ENCODE assay signal across 9 mouse cellular contexts in the genomic region with DNA sequence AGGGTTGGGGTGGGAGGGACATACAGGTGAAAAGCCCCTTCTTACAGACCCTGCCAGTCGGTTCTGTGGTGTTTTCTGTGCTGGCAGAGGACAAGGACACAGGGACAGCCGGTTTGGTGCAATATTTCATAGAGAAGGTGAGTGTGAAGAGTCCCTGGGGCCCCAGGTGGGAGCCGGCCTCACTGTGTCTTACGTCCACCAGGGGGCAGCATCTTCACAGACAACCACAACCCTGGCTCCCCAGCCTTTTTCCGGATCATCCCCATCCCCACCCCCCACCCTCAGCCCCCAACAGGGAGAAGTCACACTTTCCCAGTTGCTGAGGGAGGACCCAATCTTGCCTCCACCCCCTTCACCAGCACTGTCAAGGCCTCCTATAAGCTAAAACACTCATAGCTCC. TPM values are rescaled to one million over a fixed set of nuclear protein-coding genes. Genes with fewer than 3 reads are reported as not detected.
A peak's percentile ranks its signal among the peaks of the same experiment; 100 is the strongest.
DNase-seq lines count a peak whose midpoint lies in the region; ATAC-seq and TF ChIP-seq lines count a peak whose summit lies in the region.
"Had no signal": no experiment of that assay in that cellular context is flagged by ENCODE, and none has a peak within 500 bp of the region (broad histone marks: within the 10 kb centered on the region; RNA-seq: fewer than 3 reads in every experiment).

No protein-coding gene starts in this region.

- no peak overlapping the region for H3K4me2 ChIP-seq in intestine, embryonic 14.5 days (ENCODE audit: low read length)
- H3K4me2 ChIP-seq in intestine, embryonic 15.5 days (replicated peaks) = no peak overlapping the region
- no peak overlapping the region for H3K4me2 ChIP-seq in forebrain, embryonic 15.5 days (replicated peaks)

- H3K36me3 ChIP-seq in intestine, embryonic 14.5 days (ENCODE audit: control insufficient read depth, insufficient read depth, low read length) = no peaks in the 10 kb centered on the region
- H3K36me3 ChIP-seq in intestine, embryonic 15.5 days = 0 out of 2 replicates have a peak, but pooled peaks cover under 1% of the 10 kb centered on the region
- no peaks in the 10 kb centered on the region for H3K36me3 ChIP-seq in ES-Bruce4 (ENCODE audit: control insufficient read depth, insufficient read depth, low read length, poor library complexity, severe bottlenecking)
- no peaks in the 10 kb centered on the region for H3K36me3 ChIP-seq in forebrain, embryonic 15.5 days

- H3K9me3 ChIP-seq in intestine, embryonic 14.5 days (ENCODE audit: control insufficient read depth, low read length) = no peaks in the 10 kb centered on the region
- H3K9me3 ChIP-seq in intestine, embryonic 15.5 days = no peaks in the 10 kb centered on the region
- H3K9me3 ChIP-seq in ES-Bruce4 (replicated peaks; ENCODE audit: control insufficient read depth, insufficient read depth, low read length, poor library complexity, severe bottlenecking) = no peaks in the 10 kb centered on the region
- H3K9me3 ChIP-seq in forebrain, embryonic 15.5 days = no peaks in the 10 kb centered on the region

- H3K27ac ChIP-seq in intestine, embryonic 14.5 days (ENCODE audit: low read depth) = no peak overlapping the region
- no peak overlapping the region for H3K27ac ChIP-seq in intestine, embryonic 15.5 days
- no peak overlapping the region for H3K27ac ChIP-seq in ES-Bruce4 (ENCODE audit: insufficient read depth, low read length)
- H3K27ac ChIP-seq in forebrain, embryonic 15.5 days (replicated peaks) = no peak overlapping the region

- 0 out of 2 replicates have a peak, but pooled peaks have one; percentile 55 for ATAC-seq in intestine, embryonic 14.5 days (replicated peaks; ENCODE audit: low FRiP score, low TSS enrichment, low read depth)
- no peak for ATAC-seq in intestine, embryonic 15.5 days
- peak; percentile 43; the same call in 1 of the 2 replicates for ATAC-seq in forebrain, embryonic 15.5 days (replicated peaks)

- TF ChIP-seq CTCF in ES-Bruce4 (IDR thresholded peaks at IDR 0.05; ENCODE audit: low read depth, low read length) = peak; percentile 84

- no peak overlapping the region for H3K9ac ChIP-seq in intestine, embryonic 14.5 days (ENCODE audit: low read length)
- no peak overlapping the region for H3K9ac ChIP-seq in intestine, embryonic 15.5 days
- no peak overlapping the region for H3K9ac ChIP-seq in ES-Bruce4 (ENCODE audit: low read depth, poor library complexity, severe bottlenecking)
- H3K9ac ChIP-seq in forebrain, embryonic 15.5 days (replicated peaks) = no peak overlapping the region

- 1% methylated on average over 5 of the region's 5 CpGs for WGBS in intestine, embryonic 14.5 days
- 3% methylated on average over 5 of the region's 5 CpGs for WGBS in intestine, embryonic 15.5 days
- 2% methylated on average over 5 of the region's 5 CpGs for WGBS in forebrain, embryonic 15.5 days

- no peak for TF ChIP-seq POLR2A in ES-Bruce4 (IDR thresholded peaks at IDR 0.05; ENCODE audit: insufficient read depth, low read length)

- no peaks in the 10 kb centered on the region for H3K4me1 ChIP-seq in intestine, embryonic 14.5 days (replicated peaks; ENCODE audit: control insufficient read depth, insufficient read depth, low read length)
- no peaks in the 10 kb centered on the region for H3K4me1 ChIP-seq in intestine, embryonic 15.5 days (replicated peaks)
- no peaks in the 10 kb centered on the region for H3K4me1 ChIP-seq in ES-Bruce4 (ENCODE audit: control insufficient read depth, insufficient read depth, low read length)
- H3K4me1 ChIP-seq in forebrain, embryonic 15.5 days = no peaks in the 10 kb centered on the region

- no peak for TF ChIP-seq EP300 in ES-Bruce4 (IDR thresholded peaks at IDR 0.05; ENCODE audit: insufficient read depth, low read depth, low read length)

- H3K27me3 ChIP-seq in intestine, embryonic 14.5 days (replicated peaks; ENCODE audit: control insufficient read depth, insufficient read depth, low read length) = no peaks in the 10 kb centered on the region
- H3K27me3 ChIP-seq in intestine, embryonic 15.5 days (replicated peaks) = no peaks in the 10 kb centered on the region
- no peaks in the 10 kb centered on the region for H3K27me3 ChIP-seq in ES-Bruce4 (ENCODE audit: control insufficient read depth, insufficient read depth, low read length, poor library complexity, severe bottlenecking)
- 0 out of 2 replicates have a peak, but pooled peaks cover 5% of the 10 kb centered on the region for H3K27me3 ChIP-seq in forebrain, embryonic 15.5 days

- no peak for DNase-seq in intestine, embryonic 14.5 days (ENCODE audit: low spot score)
- DNase-seq in cerebellum, adult 11 months = peak; percentile 67
- DNase-seq in kidney, postnatal 25 days = peak; percentile 54 to 64
- DNase-seq in naive thymus-derived CD4-positive, alpha-beta T cell, adult 2 months (ENCODE audit: low read depth) = peak; percentile 69
- DNase-seq in thymus, postnatal 14 days = peak; percentile 56

- no peak overlapping the region for H3K4me3 ChIP-seq in intestine, embryonic 14.5 days (ENCODE audit: low read depth, low read length)
- no peak overlapping the region for H3K4me3 ChIP-seq in intestine, embryonic 15.5 days (replicated peaks)
- no peak overlapping the region for H3K4me3 ChIP-seq in ES-Bruce4 (ENCODE audit: low read depth, low read length)
- no peak overlapping the region for H3K4me3 ChIP-seq in forebrain, embryonic 15.5 days
- H3K4me3 ChIP-seq: erythroblast, embryonic 14.5 days had no signal

RNA-seq across cellular contexts. Expression of a gene that starts 15.7 kb away (rescaled TPM):
- polyA plus RNA-seq in intestine, embryonic 14.5 days (2014; fragmentation: Nextera tagmentation; extraction: Ambion mirVana) = 8.9 and 11.8 TPM in 2 replicates
- polyA plus RNA-seq in intestine, embryonic 15.5 days (2015; fragmentation: Nextera tagmentation; extraction: Ambion mirVana) = 32.2 and 37.2 TPM in 2 replicates
- polyA plus RNA-seq in ES-Bruce4 (2011; ENCODE audit: insufficient read depth, insufficient read length, low read depth, missing spikeins) = not detected in 2 replicates
- polyA plus RNA-seq in forebrain, embryonic 15.5 days (2015; fragmentation: Nextera tagmentation; extraction: Ambion mirVana) = 0.05 and 0.29 TPM in 2 replicates
- polyA plus RNA-seq: erythroblast, embryonic 14.5 days had no signal

RNA-seq across cellular contexts. Expression of a gene that starts 23.2 kb away (rescaled TPM):
- polyA plus RNA-seq in intestine, embryonic 14.5 days (2014; fragmentation: Nextera tagmentation; extraction: Ambion mirVana) = 91.7 and 102 TPM in 2 replicates
- 77.9 and 78.3 TPM in 2 replicates for polyA plus RNA-seq in intestine, embryonic 15.5 days (2015; fragmentation: Nextera tagmentation; extraction: Ambion mirVana)
- 153 and 171 TPM in 2 replicates for polyA plus RNA-seq in ES-Bruce4 (2011; ENCODE audit: insufficient read depth, insufficient read length, low read depth, missing spikeins)
- polyA plus RNA-seq in forebrain, embryonic 15.5 days (2015; fragmentation: Nextera tagmentation; extraction: Ambion mirVana) = 94.0 and 120 TPM in 2 replicates

RNA-seq across cellular contexts. Expression of a gene that starts 32.8 kb away (rescaled TPM):
- 0.60 and 0.81 TPM in 2 replicates for polyA plus RNA-seq in intestine, embryonic 14.5 days (2014; fragmentation: Nextera tagmentation; extraction: Ambion mirVana)
- 0.53 and 0.82 TPM in 2 replicates for polyA plus RNA-seq in intestine, embryonic 15.5 days (2015; fragmentation: Nextera tagmentation; extraction: Ambion mirVana)
- polyA plus RNA-seq in ES-Bruce4 (2011; ENCODE audit: insufficient read depth, insufficient read length, low read depth, missing spikeins) = not detected in 2 replicates
- polyA plus RNA-seq in forebrain, embryonic 15.5 days (2015; fragmentation: Nextera tagmentation; extraction: Ambion mirVana) = 15.6 and 22.5 TPM in 2 replicates
- polyA plus RNA-seq: erythroblast, embryonic 14.5 days had no signal

RNA-seq across cellular contexts. Expression of a gene that starts 49.5 kb away (rescaled TPM):
- 0.18 and 0.43 TPM in 2 replicates for polyA plus RNA-seq in intestine, embryonic 14.5 days (2014; fragmentation: Nextera tagmentation; extraction: Ambion mirVana)
- polyA plus RNA-seq in intestine, embryonic 15.5 days (2015; fragmentation: Nextera tagmentation; extraction: Ambion mirVana) = 0.24 and 0.42 TPM in 2 replicates
- polyA plus RNA-seq in ES-Bruce4 (2011; ENCODE audit: insufficient read depth, insufficient read length, low read depth, missing spikeins) = 2.7 and 2.8 TPM in 2 replicates
- 23.3 and 25.0 TPM in 2 replicates for polyA plus RNA-seq in forebrain, embryonic 15.5 days (2015; fragmentation: Nextera tagmentation; extraction: Ambion mirVana)
- polyA plus RNA-seq: erythroblast, embryonic 14.5 days had no signal
